Mouse (Mus musculus): ENCODE data around the gene Trpc4ap. TPM values are rescaled to one million over a fixed set of nuclear protein-coding genes. Genes with fewer than 3 reads are reported as not detected.

The Trpc4ap gene
- polyA plus RNA-seq, 1 experiment from 2014 or later, result 181 TPM

- Histone ChIP-seq H3K9me3 (no peaks in the 10 kb centered on the region), H3K27me3 (no peaks in the 10 kb centered on the region), H3K36me3 (no peaks in the 10 kb centered on the region), H3K4me3 (no peak overlapping the region), H3K27ac (replicated peaks) (no peak overlapping the region), H3K4me1 (no peaks in the 10 kb centered on the region), H3K4me2 (replicated peaks) (no peak overlapping the region), H3K9ac (replicated peaks) (0 out of 2 replicates have a peak overlapping the region, but pooled peaks have one; percentile 15)
- ATAC-seq (ENCODE audit: low FRiP score, low read depth), result no peak
- WGBS, result 68% methylated on average over 10 of the region's 10 CpGs
Measured at GRCm38 (mm10) chr2:155604560-155605235, 87.5 kb downstream of the Trpc4ap start.

GRCm38 (mm10) chr2:155603707-155604106, 88.5 kb downstream of the Trpc4ap start:
- Histone ChIP-seq H3K27me3 (no peaks in the 10 kb centered on the region), H3K27ac (replicated peaks) (no peak overlapping the region), H3K9me3 (no peaks in the 10 kb centered on the region), H3K4me1 (no peaks in the 10 kb centered on the region), H3K4me3 (no peak overlapping the region), H3K9ac (replicated peaks) (no peak overlapping the region), H3K36me3 (no peaks in the 10 kb centered on the region), H3K4me2 (replicated peaks) (no peak overlapping the region)
- 58% methylated on average over 3 of the region's 3 CpGs for WGBS
- no peak for ATAC-seq (ENCODE audit: low FRiP score, low read depth)

- WGBS, result 86% methylated on average over 6 of the region's 6 CpGs
- Histone ChIP-seq H3K36me3 (no peaks in the 10 kb centered on the region), H3K27ac (replicated peaks) (no peak overlapping the region), H3K9me3 (no peaks in the 10 kb centered on the region), H3K4me3 (no peak overlapping the region), H3K27me3 (0 out of 2 replicates have a peak, but pooled peaks cover 2% of the 10 kb centered on the region), H3K4me2 (replicated peaks) (no peak overlapping the region), H3K9ac (replicated peaks) (no peak overlapping the region), H3K4me1 (peaks cover 9% of the 10 kb centered on the region)
- ATAC-seq (ENCODE audit: low FRiP score, low read depth), result no peak
Measured at GRCm38 (mm10) chr2:155595516-155595915, 96.7 kb downstream of the Trpc4ap start.

- H3K4me3 ChIP-seq, result peak overlapping the region; percentile 53
- H3K9me3 ChIP-seq, result no peaks in the 10 kb centered on the region
- H3K27me3 ChIP-seq, result 0 out of 2 replicates have a peak, but pooled peaks cover 2% of the 10 kb centered on the region
- peaks cover 9% of the 10 kb centered on the region for H3K4me1 ChIP-seq
- peak overlapping the region; percentile 17; the same call in 1 of the 2 replicates for H3K27ac ChIP-seq (replicated peaks)
- WGBS, result 0% methylated on average over 9 of the region's 9 CpGs
- no peak for ATAC-seq (ENCODE audit: low FRiP score, low read depth)
- H3K4me2 ChIP-seq (replicated peaks), result peak overlapping the region; percentile 75
- H3K36me3 ChIP-seq, result no peaks in the 10 kb centered on the region
- peak overlapping the region; percentile 56 for H3K9ac ChIP-seq (replicated peaks)
Measured at GRCm38 (mm10) chr2:155592854-155593283, 99.3 kb downstream of the Trpc4ap start.

GRCm38 (mm10) chr2:155592137-155592853, 99.9 kb downstream of the Trpc4ap start, which contains the start of gene Gss:
Gene Gss, minus strand, starts transcription at chr2:155592810.
- under 1% methylated on average over 53 of the region's 53 CpGs for WGBS
- peaks cover 9% of the 10 kb centered on the region for H3K4me1 ChIP-seq
- no peaks in the 10 kb centered on the region for H3K9me3 ChIP-seq
- peak within 1 kb of the TSS; percentile 75 for H3K4me2 ChIP-seq (replicated peaks)
- peak within 1 kb of the TSS; percentile 78 for H3K27ac ChIP-seq (replicated peaks)
- H3K27me3 ChIP-seq, result 0 out of 2 replicates have a peak, but pooled peaks cover 2% of the 10 kb centered on the region
- H3K4me3 ChIP-seq, result peak within 1 kb of the TSS; percentile 53
- H3K9ac ChIP-seq (replicated peaks), result peak within 1 kb of the TSS; percentile 63
- no peaks in the 10 kb centered on the region for H3K36me3 ChIP-seq
- ATAC-seq (ENCODE audit: low FRiP score, low read depth), result peak; percentile 91

- H3K36me3 ChIP-seq, result no peaks in the 10 kb centered on the region
- peak overlapping the region; percentile 78 for H3K27ac ChIP-seq (replicated peaks)
- 11% methylated on average over 6 of the region's 6 CpGs for WGBS
- no peak for ATAC-seq (ENCODE audit: low FRiP score, low read depth)
- peak overlapping the region; percentile 53 for H3K4me3 ChIP-seq
- H3K4me2 ChIP-seq (replicated peaks), result peak overlapping the region; percentile 75
- peak overlapping the region; percentile 63 for H3K9ac ChIP-seq (replicated peaks)
- H3K9me3 ChIP-seq, result no peaks in the 10 kb centered on the region
- 0 out of 2 replicates have a peak, but pooled peaks cover 2% of the 10 kb centered on the region for H3K27me3 ChIP-seq
- peaks cover 9% of the 10 kb centered on the region for H3K4me1 ChIP-seq
Measured at GRCm38 (mm10) chr2:155591676-155592075, 100.5 kb downstream of the Trpc4ap start.

- Histone ChIP-seq H3K4me2 (replicated peaks) (0 out of 2 replicates have a peak overlapping the region, but pooled peaks have one; percentile 75), H3K9ac (replicated peaks) (no peak overlapping the region), H3K9me3 (no peaks in the 10 kb centered on the region), H3K36me3 (no peaks in the 10 kb centered on the region), H3K27me3 (0 out of 2 replicates have a peak, but pooled peaks cover 2% of the 10 kb centered on the region), H3K27ac (replicated peaks) (no peak overlapping the region), H3K4me3 (no peak overlapping the region), H3K4me1 (peaks cover 9% of the 10 kb centered on the region)
- ATAC-seq (ENCODE audit: low FRiP score, low read depth), result no peak
- 90% methylated on average over 2 of the region's 2 CpGs for WGBS
Measured at GRCm38 (mm10) chr2:155590876-155591275, 101.3 kb downstream of the Trpc4ap start.

GRCm38 (mm10) chr2:155589521-155589920, 102.7 kb downstream of the Trpc4ap start:
- H3K27ac ChIP-seq (replicated peaks), result no peak overlapping the region
- H3K36me3 ChIP-seq, result no peaks in the 10 kb centered on the region
- no peak overlapping the region for H3K4me3 ChIP-seq
- H3K4me1 ChIP-seq, result peaks cover 12% of the 10 kb centered on the region
- ATAC-seq (ENCODE audit: low FRiP score, low read depth), result no peak
- 72% methylated on average over 6 of the region's 6 CpGs for WGBS
- no peak overlapping the region for H3K4me2 ChIP-seq (replicated peaks)
- no peaks in the 10 kb centered on the region for H3K27me3 ChIP-seq
- no peaks in the 10 kb centered on the region for H3K9me3 ChIP-seq
- H3K9ac ChIP-seq (replicated peaks), result no peak overlapping the region

- WGBS, result 87% methylated on average over 3 of the region's 3 CpGs
Measured at GRCm38 (mm10) chr2:155588136-155588535, 104.0 kb downstream of the Trpc4ap start.

GRCm38 (mm10) chr2:155585486-155585885, 106.7 kb downstream of the Trpc4ap start:
- H3K9me3 ChIP-seq, result no peaks in the 10 kb centered on the region
- ATAC-seq (ENCODE audit: low FRiP score, low read depth), result no peak
- WGBS, result 37% methylated on average over 10 of the region's 10 CpGs

More at GRCm38 (mm10) chr2:155588136-155588535, 104.0 kb downstream of the Trpc4ap start:
- H3K27ac ChIP-seq (replicated peaks), result no peak overlapping the region
- H3K4me2 ChIP-seq (replicated peaks), result no peak overlapping the region
- no peaks in the 10 kb centered on the region for H3K9me3 ChIP-seq
- no peak overlapping the region for H3K9ac ChIP-seq (replicated peaks)
- H3K4me1 ChIP-seq, result peaks cover 12% of the 10 kb centered on the region
- ATAC-seq (ENCODE audit: low FRiP score, low read depth), result no peak
- H3K4me3 ChIP-seq, result no peak overlapping the region
- no peaks in the 10 kb centered on the region for H3K27me3 ChIP-seq
- no peaks in the 10 kb centered on the region for H3K36me3 ChIP-seq

GRCm38 (mm10) chr2:155585082-155585481, 107.1 kb downstream of the Trpc4ap start:
- no peaks in the 10 kb centered on the region for H3K27me3 ChIP-seq
- H3K4me3 ChIP-seq, result no peak overlapping the region
- H3K9ac ChIP-seq (replicated peaks), result no peak overlapping the region; the same call in 1 of the 2 replicates
- WGBS, result 56% methylated on average over 9 of the region's 9 CpGs
- no peak overlapping the region for H3K27ac ChIP-seq (replicated peaks)
- H3K36me3 ChIP-seq, result no peaks in the 10 kb centered on the region
- no peak for ATAC-seq (ENCODE audit: low FRiP score, low read depth)
- H3K4me1 ChIP-seq, result peaks cover 3% of the 10 kb centered on the region; the same call in 1 of the 2 replicates
- H3K9me3 ChIP-seq, result no peaks in the 10 kb centered on the region
- H3K4me2 ChIP-seq (replicated peaks), result no peak overlapping the region

More at GRCm38 (mm10) chr2:155585486-155585885, 106.7 kb downstream of the Trpc4ap start:
- Histone ChIP-seq H3K4me2 (replicated peaks) (no peak overlapping the region), H3K9ac (replicated peaks) (no peak overlapping the region; the same call in 1 of the 2 replicates), H3K27me3 (no peaks in the 10 kb centered on the region), H3K4me1 (peaks cover 3% of the 10 kb centered on the region; the same call in 1 of the 2 replicates), H3K36me3 (no peaks in the 10 kb centered on the region), H3K4me3 (no peak overlapping the region), H3K27ac (replicated peaks) (no peak overlapping the region)

Measured in midbrain, embryonic 12.5 days (tissue).